Mouse (Mus musculus): ENCODE data around the gene Eif4e2. TPM values are rescaled to one million over a fixed set of nuclear protein-coding genes. Genes with fewer than 3 reads are reported as not detected.

The Eif4e2 gene
- total RNA-seq, 2 experiments from 2014 or later, result 59.8 to 60.1 TPM

- no peak overlapping the region for H3K27ac ChIP-seq
- no peak overlapping the region for H3K4me3 ChIP-seq
- no peak for DNase-seq (ENCODE audit: extremely low spot score in 1 of 2, low spot score in 2 of 2)
- TF ChIP-seq CTCF (IDR thresholded peaks at IDR 0.05), result no peak
- intact Hi-C loops (cut with DNase I), result no loop called here
These were observed 68.1 kb downstream of the Eif4e2 start for GRCm38 (mm10) chr1:87281599-87282412.

DNA sequence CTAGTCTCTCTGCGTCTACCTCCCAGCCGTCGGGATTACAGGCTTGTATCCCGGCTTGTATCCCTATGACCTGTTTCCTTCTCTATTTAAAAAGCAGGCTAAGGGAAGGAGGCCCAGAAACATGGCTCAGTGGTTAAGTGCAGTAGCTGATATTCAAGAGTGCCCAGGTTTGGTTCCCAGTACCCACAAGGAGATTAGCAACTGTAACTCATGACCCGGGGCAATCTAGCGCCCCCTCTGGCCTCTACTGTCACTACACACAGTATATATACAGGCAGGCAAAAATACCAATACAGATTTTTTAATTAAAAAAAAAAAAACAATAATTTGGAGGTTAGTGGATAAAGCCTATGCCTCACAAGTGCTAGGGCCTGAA lies 68.7 kb downstream of the Eif4e2 start:
- no peak; the same call in none of the 2 replicates for TF ChIP-seq CTCF (IDR thresholded peaks at IDR 0.05)
- DNase-seq (ENCODE audit: extremely low spot score in 1 of 2, low spot score in 2 of 2), result no peak
- no peak overlapping the region for H3K4me3 ChIP-seq
- intact Hi-C loops (cut with DNase I), result no loop called here
- no peak overlapping the region for H3K27ac ChIP-seq

- Histone ChIP-seq H3K27ac (no peak overlapping the region), H3K4me3 (no peak overlapping the region)
- intact Hi-C loops (cut with DNase I), result no loop called here
- DNase-seq (ENCODE audit: extremely low spot score in 1 of 2, low spot score in 2 of 2), result no peak
- no peak for TF ChIP-seq CTCF (IDR thresholded peaks at IDR 0.05)
These were observed 69.8 kb downstream of the Eif4e2 start for GRCm38 (mm10) chr1:87283410-87283960.

- no peak for DNase-seq (ENCODE audit: extremely low spot score in 1 of 2, low spot score in 2 of 2)
- intact Hi-C loops (cut with DNase I), result no loop called here
- no peak overlapping the region; the same call in 1 of the 2 replicates for H3K27ac ChIP-seq
- TF ChIP-seq CTCF (IDR thresholded peaks at IDR 0.05), result no peak
- H3K4me3 ChIP-seq, result no peak overlapping the region
These were observed 73.4 kb downstream of the Eif4e2 start for GRCm38 (mm10) chr1:87287105-87287504.

Other genes starting within 250 kb of the Eif4e2 start
- not detected for gene Alppl2, start 124.0 kb upstream of the Eif4e2 start, total RNA-seq (2021)
- not detected for gene Alpi, start 112.3 kb upstream of the Eif4e2 start, total RNA-seq (2021)
- not detected for gene Akp3, start 88.9 kb upstream of the Eif4e2 start, total RNA-seq (2021)
- gene Ecel1, start 57.4 kb upstream of the Eif4e2 start, total RNA-seq (2021), result 10 to 100 TPM in 1 of 2 experiments, 1 to 10 TPM in 1; 7.1 to 13.4 TPM
- under 1 TPM; 0.47 to 0.57 TPM for gene Prss56, start 30.6 kb upstream of the Eif4e2 start, total RNA-seq (2021)
- not detected for gene Chrnd, start 23.3 kb upstream of the Eif4e2 start, total RNA-seq (2021)
- not detected for gene Chrng, start 9.3 kb upstream of the Eif4e2 start, total RNA-seq (2021)
- gene Efhd1, start 50.4 kb downstream of the Eif4e2 start, total RNA-seq (2021), result 10 to 100 TPM in 1 of 2 experiments, 1 to 10 TPM in 1; 10.0 to 11.0 TPM
- gene Gigyf2, start 113.1 kb downstream of the Eif4e2 start, total RNA-seq (2021), result 100 to 1,000 TPM; 135 to 140 TPM
- 1 to 10 TPM; 2.3 to 5.3 TPM for gene Kcnj13, start 180.8 kb downstream of the Eif4e2 start, total RNA-seq (2021)

Data from left cerebral cortex, adult 2 months (tissue).